Mouse (Mus musculus) neural tube, embryonic 14.5 days (tissue): ENCODE data around the gene Nbl1. TPM values are rescaled to one million over a fixed set of nuclear protein-coding genes. Genes with fewer than 3 reads are reported as not detected.

Experiments
- ATAC-seq: fragments of 200-750 bp; cut with Nextera tagmentation; 2 replicates; pipeline ENCODE4 v1.8.0; 2017; ENCODE audit warnings: low read depth, mild to moderate bottlenecking, moderate TSS enrichment, moderate library complexity
- H3K27ac ChIP-seq: fragments of 300-500 bp; sonication (generic); 2 replicates; pipeline ENCODE4 v1.5.1; 2014; ENCODE audit warnings: low read depth, mild to moderate bottlenecking, control low read depth, low read length, moderate library complexity, mixed read lengths
- H3K27me3 ChIP-seq: fragments of 300-500 bp; sonication (generic); 2 replicates; pipeline ENCODE4 v1.6.1; 2014; ENCODE audit warnings: low read length; ENCODE audit not compliant: control insufficient read depth, insufficient read depth
- H3K36me3 ChIP-seq: fragments of 300-500 bp; sonication (generic); 2 replicates; pipeline ENCODE4 v1.6.1; 2014; ENCODE audit warnings: low read length, mixed read lengths; ENCODE audit not compliant: control insufficient read depth, insufficient read depth
- H3K4me1 ChIP-seq: fragments of 300-500 bp; sonication (generic); 2 replicates; pipeline ENCODE4 v1.6.1; 2014; ENCODE audit warnings: low read length; ENCODE audit not compliant: control insufficient read depth, insufficient read depth
- H3K4me2 ChIP-seq: fragments of 300-500 bp; sonication (generic); 2 replicates; pipeline ENCODE4 v1.6.1; 2014; ENCODE audit warnings: mild to moderate bottlenecking, low read depth, low read length, control low read depth
- H3K4me3 ChIP-seq: fragments of 300-500 bp; sonication (generic); 2 replicates; pipeline ENCODE4 v1.5.1; 2014; ENCODE audit warnings: low read depth, low read length, control low read depth, mixed read lengths
- H3K9ac ChIP-seq: fragments of 300-500 bp; sonication (generic); replicated peaks from 2 replicates; pipeline ENCODE4 v1.6.1; 2014; ENCODE audit warnings: low read depth, mild to moderate bottlenecking, control low read depth, low read length, mixed read lengths
- H3K9me3 ChIP-seq: fragments of 300-500 bp; sonication (generic); 2 replicates; pipeline ENCODE4 v1.6.1; 2016; ENCODE audit warnings: low read length; ENCODE audit not compliant: control insufficient read depth
- WGBS: fragments of 180-500 bp; shearing (Covaris S2); extraction: QIAGEN DNeasy Blood & Tissue Kit; methylation state at CpG from one replicate; pipeline ENCODE4 v1.1.7; 2014; 5-methylcytosine and 5-hydroxymethylcytosine counted together
- polyA plus RNA-seq: library from polyadenylated mRNA; unstranded; fragments of >200 nt; fragmentation: Nextera tagmentation; extraction: Ambion mirVana; gene quantifications from 2 replicates; pipeline ENCODE4 v1.2.1, GENCODE M21; 2014

Gene Nbl1
- polyA plus RNA-seq, 1 experiment from 2014 or later: 26.3 TPM

DNA sequence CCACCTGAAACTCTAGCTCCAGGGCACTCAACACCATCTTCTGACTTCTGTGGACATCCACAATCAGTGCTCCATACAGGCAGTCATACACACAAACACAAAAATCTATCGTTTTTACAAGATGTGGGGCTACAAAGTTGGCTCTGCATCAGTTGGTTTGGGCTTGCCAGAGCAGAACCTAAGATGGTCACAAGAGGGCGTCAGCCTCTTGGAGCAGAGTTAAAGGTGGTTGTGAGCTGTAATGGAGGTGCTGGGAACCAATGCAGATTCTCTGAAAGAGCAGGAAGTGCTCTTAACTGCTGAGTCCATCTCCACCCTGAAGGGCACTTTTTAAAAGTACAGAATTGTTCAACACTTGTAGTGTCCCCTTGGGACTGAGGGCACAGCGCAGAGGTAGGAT is 33.7 kb upstream of the Nbl1 start:
- Histone ChIP-seq H3K9me3 (no peaks in the 10 kb centered on the region), H3K27ac (no peak overlapping the region), H3K4me3 (no peak overlapping the region), H3K36me3 (no peaks in the 10 kb centered on the region), H3K9ac (no peak overlapping the region), H3K4me2 (no peak overlapping the region), H3K27me3 (no peaks in the 10 kb centered on the region), H3K4me1 (peaks cover 13% of the 10 kb centered on the region)
- 91% methylated on average over 3 of the region's 3 CpGs for WGBS
- no peak for ATAC-seq

DNA sequence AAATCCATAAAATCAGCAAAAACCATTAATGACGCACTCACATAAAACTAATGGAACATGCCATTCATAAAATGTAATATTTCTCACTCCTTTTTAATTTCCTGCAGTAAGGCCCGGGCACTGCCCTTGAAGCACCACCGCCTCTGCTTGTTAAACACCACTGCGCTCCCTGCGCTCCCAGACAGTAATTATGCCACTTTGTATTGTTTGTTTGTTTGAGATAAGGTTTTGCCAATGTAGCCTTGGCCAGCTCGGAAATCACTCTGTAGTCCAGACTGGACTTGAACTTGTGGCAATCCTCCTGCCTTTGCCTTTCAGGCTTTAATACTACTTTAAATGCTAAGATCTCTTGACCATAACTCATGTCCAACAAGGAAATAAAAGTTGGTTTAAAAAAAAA is 32.1 kb upstream of the Nbl1 start:
- Histone ChIP-seq H3K4me3 (no peak overlapping the region), H3K27me3 (no peaks in the 10 kb centered on the region), H3K36me3 (no peaks in the 10 kb centered on the region), H3K4me2 (no peak overlapping the region), H3K4me1 (peaks cover 13% of the 10 kb centered on the region), H3K9me3 (no peaks in the 10 kb centered on the region), H3K27ac (no peak overlapping the region), H3K9ac (no peak overlapping the region)
- ATAC-seq: no peak
- WGBS: 86% methylated on average over 6 of the region's 6 CpGs

DNA sequence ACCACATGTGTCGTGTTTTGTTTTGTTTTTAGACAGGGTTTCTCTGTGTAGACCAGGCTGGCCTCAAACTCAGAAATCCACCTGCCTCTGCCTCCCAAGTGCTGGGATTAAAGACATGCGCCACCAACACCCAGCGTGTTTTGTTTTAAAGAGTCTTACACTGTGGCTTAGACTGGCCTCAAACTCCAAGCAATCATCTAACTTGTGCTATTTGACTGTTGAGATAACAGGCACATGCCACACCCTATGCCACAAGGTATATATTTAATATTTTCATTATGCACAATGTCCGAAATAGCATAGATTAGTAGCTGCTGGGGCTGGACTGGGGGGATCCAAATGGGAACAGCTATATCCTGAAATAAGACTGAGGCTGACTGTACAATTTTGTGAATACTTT is 29.8 kb upstream of the Nbl1 start:
- ATAC-seq: no peak
- WGBS: over 99% methylated on average over 4 of the region's 4 CpGs
- Histone ChIP-seq H3K27ac (no peak overlapping the region), H3K36me3 (no peaks in the 10 kb centered on the region), H3K4me1 (no peaks in the 10 kb centered on the region), H3K9ac (no peak overlapping the region), H3K4me3 (no peak overlapping the region), H3K4me2 (no peak overlapping the region), H3K27me3 (no peaks in the 10 kb centered on the region), H3K9me3 (no peaks in the 10 kb centered on the region)

GRCm38 (mm10) chr4:139120998-139121397 is 28.2 kb upstream of the Nbl1 start:
- H3K4me1 ChIP-seq: no peaks in the 10 kb centered on the region
- H3K4me3 ChIP-seq: no peak overlapping the region
- H3K9me3 ChIP-seq: no peaks in the 10 kb centered on the region
- WGBS: 81% methylated on average over 7 of the region's 7 CpGs
- H3K9ac ChIP-seq: no peak overlapping the region
- H3K4me2 ChIP-seq: no peak overlapping the region
- no peak for ATAC-seq
- H3K27ac ChIP-seq: no peak overlapping the region
- H3K36me3 ChIP-seq: no peaks in the 10 kb centered on the region
- no peaks in the 10 kb centered on the region for H3K27me3 ChIP-seq

DNA sequence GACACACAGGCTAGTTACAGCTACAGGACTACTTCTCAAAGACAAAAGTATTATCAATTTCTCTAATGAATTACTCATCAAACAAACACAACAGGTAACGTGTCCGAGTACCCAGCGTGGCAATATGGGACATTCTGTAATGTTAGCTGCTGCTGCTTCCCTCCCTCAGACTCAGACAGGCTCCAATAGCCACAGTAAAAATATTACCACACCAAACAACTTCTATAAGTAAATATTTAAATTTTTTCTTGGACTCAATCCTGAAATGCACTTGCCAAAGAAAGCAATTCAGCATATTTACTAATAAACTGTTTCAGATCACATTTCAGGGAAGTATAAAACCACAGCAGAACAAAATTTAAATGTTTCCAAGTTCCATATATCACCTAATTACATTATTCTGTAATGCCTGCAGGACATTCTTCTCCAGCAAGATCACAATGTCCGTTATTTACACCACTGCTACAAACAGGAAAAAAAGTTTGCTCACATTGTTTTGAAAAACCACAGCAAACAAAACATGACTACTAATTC is 27.6 kb upstream of the Nbl1 start:
- ATAC-seq: no peak
- Histone ChIP-seq H3K36me3 (no peaks in the 10 kb centered on the region), H3K9ac (no peak overlapping the region), H3K4me1 (no peaks in the 10 kb centered on the region), H3K4me2 (no peak overlapping the region), H3K27ac (no peak overlapping the region), H3K9me3 (no peaks in the 10 kb centered on the region), H3K4me3 (no peak overlapping the region), H3K27me3 (no peaks in the 10 kb centered on the region)
- WGBS: 90% methylated on average over 4 of the region's 4 CpGs

DNA sequence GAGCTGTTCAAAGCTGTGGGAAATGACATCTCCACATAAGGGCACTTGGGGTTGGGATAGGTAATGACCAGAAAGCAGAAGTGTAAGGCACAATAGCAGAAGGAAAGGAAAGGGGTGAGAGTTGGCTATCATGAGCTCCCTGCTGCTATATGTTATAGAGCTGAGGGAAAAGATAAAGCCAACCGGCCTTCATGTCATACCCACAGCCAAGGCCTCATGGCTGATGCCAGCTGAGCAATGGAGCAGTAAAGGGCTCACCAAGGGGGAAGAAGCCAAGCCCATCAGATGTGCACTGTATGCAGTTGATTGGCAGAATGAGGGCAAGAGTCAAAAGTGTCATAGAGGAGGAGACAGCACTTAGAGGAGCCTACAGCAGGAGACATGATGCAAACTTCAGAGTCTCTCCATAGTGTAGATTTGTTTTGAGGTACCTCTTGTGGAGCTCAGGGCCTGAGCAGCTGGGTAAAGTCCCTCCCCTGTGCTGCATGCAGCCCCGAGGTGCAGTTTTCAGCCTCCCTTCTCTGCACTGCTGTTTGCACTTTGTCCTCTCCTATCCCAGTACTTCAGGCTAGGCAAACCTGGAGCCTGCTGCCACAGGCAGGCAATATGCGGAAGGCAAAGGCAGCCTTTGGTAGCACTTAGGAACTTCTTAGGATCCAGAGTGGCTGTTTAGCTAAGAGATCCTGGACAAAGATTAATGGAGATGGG is 23.7 kb upstream of the Nbl1 start:
- no peaks in the 10 kb centered on the region for H3K9me3 ChIP-seq
- ATAC-seq: no peak
- H3K4me3 ChIP-seq: no peak overlapping the region
- no peaks in the 10 kb centered on the region for H3K36me3 ChIP-seq
- 81% methylated on average over 3 of the region's 3 CpGs for WGBS
- H3K4me2 ChIP-seq: no peak overlapping the region
- H3K9ac ChIP-seq: no peak overlapping the region
- no peaks in the 10 kb centered on the region for H3K27me3 ChIP-seq
- no peak overlapping the region for H3K27ac ChIP-seq
- no peaks in the 10 kb centered on the region for H3K4me1 ChIP-seq

DNA sequence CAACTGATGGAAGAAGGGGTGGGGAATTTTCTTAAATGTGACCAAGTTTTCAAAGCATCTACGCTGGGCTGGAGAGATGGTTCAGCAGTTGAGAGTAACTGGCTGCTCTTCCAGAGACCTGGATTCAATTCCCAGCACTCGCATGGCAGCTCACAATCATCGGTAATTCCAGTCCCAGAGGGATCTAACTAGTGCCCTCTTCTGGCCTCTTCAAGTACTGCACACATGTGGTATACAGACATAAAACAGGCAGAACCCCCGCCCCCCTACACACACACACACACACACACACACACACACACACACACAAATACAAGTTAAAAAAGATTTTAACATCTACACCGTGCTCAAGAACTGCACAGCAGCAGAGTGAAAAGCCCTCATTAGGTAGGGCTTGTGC is 22.9 kb upstream of the Nbl1 start:
- H3K27ac ChIP-seq: no peak overlapping the region
- no peaks in the 10 kb centered on the region for H3K4me1 ChIP-seq
- no peaks in the 10 kb centered on the region for H3K9me3 ChIP-seq
- no peak overlapping the region for H3K4me2 ChIP-seq
- H3K4me3 ChIP-seq: no peak overlapping the region
- ATAC-seq: no peak
- 90% methylated on average over 5 of the region's 5 CpGs for WGBS
- no peaks in the 10 kb centered on the region for H3K36me3 ChIP-seq
- no peak overlapping the region for H3K9ac ChIP-seq
- H3K27me3 ChIP-seq: no peaks in the 10 kb centered on the region

DNA sequence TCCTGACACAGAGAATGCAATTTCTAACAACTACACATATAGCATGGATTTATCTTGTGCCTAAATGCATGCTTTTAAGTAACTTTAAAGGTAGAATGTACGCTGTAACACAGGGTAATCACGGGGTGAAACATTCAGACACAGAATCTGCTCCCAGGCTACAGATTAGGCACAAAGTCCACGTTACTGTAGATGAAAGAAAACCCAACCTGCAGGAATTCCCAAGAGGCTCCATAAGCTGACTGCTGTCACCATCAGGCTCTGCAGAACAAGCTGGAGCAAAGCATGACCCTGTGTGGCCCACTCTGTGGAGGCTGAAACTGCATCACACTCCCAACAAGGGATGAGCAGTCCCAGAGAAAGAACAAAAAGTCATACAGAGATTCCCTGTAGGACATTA is 19.7 kb upstream of the Nbl1 start:
- WGBS: 74% methylated on average over 3 of the region's 3 CpGs
- no peak overlapping the region for H3K9ac ChIP-seq
- H3K4me3 ChIP-seq: no peak overlapping the region
- H3K9me3 ChIP-seq: no peaks in the 10 kb centered on the region
- ATAC-seq: no peak
- H3K27ac ChIP-seq: no peak overlapping the region
- H3K27me3 ChIP-seq: no peaks in the 10 kb centered on the region
- H3K36me3 ChIP-seq: no peaks in the 10 kb centered on the region
- no peak overlapping the region for H3K4me2 ChIP-seq
- no peaks in the 10 kb centered on the region for H3K4me1 ChIP-seq

- WGBS: 55% methylated on average over 3 of the region's 3 CpGs
- H3K4me1 ChIP-seq: no peaks in the 10 kb centered on the region
- no peaks in the 10 kb centered on the region for H3K27me3 ChIP-seq
- H3K4me3 ChIP-seq: no peak overlapping the region
- H3K36me3 ChIP-seq: no peaks in the 10 kb centered on the region
- no peaks in the 10 kb centered on the region for H3K9me3 ChIP-seq
- no peak overlapping the region for H3K27ac ChIP-seq
- H3K4me2 ChIP-seq: no peak overlapping the region
- no peak for ATAC-seq
- H3K9ac ChIP-seq: no peak overlapping the region
Measured at GRCm38 (mm10) chr4:139111421-139111820, 18.6 kb upstream of the Nbl1 start.
